Mouse (Mus musculus) neural tube, embryonic 11.5 days (tissue): ENCODE results near the gene Cep57l1. TPM values are rescaled to one million over a fixed set of nuclear protein-coding genes. Genes with fewer than 3 reads are reported as not detected.

ENCODE experiments used
- ATAC-seq: fragments of 200-750 bp; cut with Nextera tagmentation; 2 replicates; pipeline ENCODE4 v1.8.0; 2017; ENCODE audit warnings: moderate number of reproducible peaks, mild to moderate bottlenecking, moderate TSS enrichment, moderate library complexity; ENCODE audit not compliant: insufficient read depth, low FRiP score, low TSS enrichment
- DNase-seq: peaks from one replicate; pipeline ENCODE4 v3.0.0-alpha.2; 2015; ENCODE audit warnings: low spot score
- H3K27ac ChIP-seq: fragments of 300-500 bp; sonication (generic); 2 replicates; pipeline ENCODE4 v1.5.1; 2014; ENCODE audit warnings: low read depth, mild to moderate bottlenecking, low read length
- H3K27me3 ChIP-seq: fragments of 300-500 bp; sonication (generic); 2 replicates; pipeline ENCODE4 v1.6.1; 2014; ENCODE audit warnings: mild to moderate bottlenecking, low read length, mixed read lengths; ENCODE audit not compliant: control insufficient read depth, insufficient read depth
- H3K36me3 ChIP-seq: fragments of 300-500 bp; sonication (generic); 2 replicates; pipeline ENCODE4 v1.6.1; 2014; ENCODE audit warnings: mild to moderate bottlenecking, low read length, moderate library complexity, mixed read lengths; ENCODE audit not compliant: control insufficient read depth, insufficient read depth
- H3K4me1 ChIP-seq: fragments of 300-500 bp; sonication (generic); 2 replicates; pipeline ENCODE4 v1.6.1; 2014; ENCODE audit warnings: low read length, mixed read lengths; ENCODE audit not compliant: control insufficient read depth, insufficient read depth
- H3K4me2 ChIP-seq: fragments of 300-500 bp; sonication (generic); 2 replicates; pipeline ENCODE4 v1.6.1; 2014; ENCODE audit warnings: low read depth, mild to moderate bottlenecking, moderate library complexity
- H3K4me3 ChIP-seq: fragments of 300-500 bp; sonication (generic); 2 replicates; pipeline ENCODE4 v1.5.1; 2014; ENCODE audit warnings: low read depth, low read length
- H3K9ac ChIP-seq: fragments of 300-500 bp; sonication (generic); 2 replicates; pipeline ENCODE4 v1.6.1; 2014; ENCODE audit warnings: mild to moderate bottlenecking, low read length
- H3K9me3 ChIP-seq: fragments of 300-500 bp; sonication (generic); 2 replicates; pipeline ENCODE4 v1.6.1; 2016; ENCODE audit warnings: low read length; ENCODE audit not compliant: control insufficient read depth
- WGBS: fragments of 180-500 bp; shearing (Covaris S2); extraction: QIAGEN DNeasy Blood & Tissue Kit; methylation state at CpG from one replicate; pipeline ENCODE4 v1.1.7; 2014; 5-methylcytosine and 5-hydroxymethylcytosine counted together
- polyA plus RNA-seq: library from polyadenylated mRNA; unstranded; fragments of >200 nt; fragmentation: Nextera tagmentation; extraction: Ambion mirVana; gene quantifications from 2 replicates; pipeline ENCODE4 v1.2.1, GENCODE M21; 2014

The Cep57l1 gene
- polyA plus RNA-seq, 1 experiment from 2014 or later, result 19.1 TPM

GRCm38 (mm10) chr10:41766280-41766679, 43.4 kb downstream of the Cep57l1 start:
- H3K27ac ChIP-seq, result no peak overlapping the region
- H3K9me3 ChIP-seq, result no peaks in the 10 kb centered on the region
- no peaks in the 10 kb centered on the region for H3K27me3 ChIP-seq
- no peaks in the 10 kb centered on the region for H3K36me3 ChIP-seq
- H3K4me3 ChIP-seq, result no peak overlapping the region
- WGBS, result 58% methylated on average over 4 of the region's 4 CpGs
- H3K4me2 ChIP-seq, result no peak overlapping the region
- DNase-seq (no peak), ATAC-seq (no peak)
- no peak overlapping the region for H3K9ac ChIP-seq
- H3K4me1 ChIP-seq, result no peaks in the 10 kb centered on the region

- ATAC-seq, result no peak
- H3K9ac ChIP-seq, result no peak overlapping the region
- H3K27me3 ChIP-seq, result no peaks in the 10 kb centered on the region
- H3K27ac ChIP-seq, result no peak overlapping the region
- no peaks in the 10 kb centered on the region for H3K36me3 ChIP-seq
- no peak overlapping the region for H3K4me2 ChIP-seq
- WGBS, result 95% methylated on average over 4 of the region's 4 CpGs
- H3K9me3 ChIP-seq, result no peaks in the 10 kb centered on the region
- no peaks in the 10 kb centered on the region for H3K4me1 ChIP-seq
- H3K4me3 ChIP-seq, result no peak overlapping the region
- DNase-seq, result no peak
Measured at GRCm38 (mm10) chr10:41765586-41765985, 44.1 kb downstream of the Cep57l1 start.

- Histone ChIP-seq H3K4me3 (no peak overlapping the region), H3K4me2 (no peak overlapping the region), H3K9me3 (no peaks in the 10 kb centered on the region), H3K9ac (no peak overlapping the region), H3K4me1 (no peaks in the 10 kb centered on the region), H3K27ac (no peak overlapping the region), H3K36me3 (no peaks in the 10 kb centered on the region), H3K27me3 (no peaks in the 10 kb centered on the region)
- no peak for DNase-seq
- WGBS, result 82% methylated on average over 3 of the region's 3 CpGs
- no peak for ATAC-seq
Measured at GRCm38 (mm10) chr10:41763741-41764385, 45.8 kb downstream of the Cep57l1 start.

- no peak for ATAC-seq
- H3K9me3 ChIP-seq, result no peaks in the 10 kb centered on the region
- no peaks in the 10 kb centered on the region for H3K36me3 ChIP-seq
- H3K27me3 ChIP-seq, result no peaks in the 10 kb centered on the region
- H3K4me2 ChIP-seq, result no peak overlapping the region
- H3K4me3 ChIP-seq, result no peak overlapping the region
- DNase-seq, result no peak
- no peaks in the 10 kb centered on the region for H3K4me1 ChIP-seq
- no peak overlapping the region for H3K9ac ChIP-seq
- no peak overlapping the region for H3K27ac ChIP-seq
- 69% methylated on average over 3 of the region's 3 CpGs for WGBS
Measured at GRCm38 (mm10) chr10:41760866-41761265, 48.8 kb downstream of the Cep57l1 start.

- DNase-seq, result no peak
- no peak overlapping the region for H3K27ac ChIP-seq
- no peak overlapping the region for H3K4me3 ChIP-seq
Measured at GRCm38 (mm10) chr10:41758041-41758440, 51.6 kb downstream of the Cep57l1 start.

GRCm38 (mm10) chr10:41757226-41757625, 52.4 kb downstream of the Cep57l1 start:
- H3K27me3 ChIP-seq, result no peaks in the 10 kb centered on the region
- WGBS, result 90% methylated on average over 5 of the region's 5 CpGs
- H3K36me3 ChIP-seq, result no peaks in the 10 kb centered on the region
- no peaks in the 10 kb centered on the region for H3K9me3 ChIP-seq
- H3K4me3 ChIP-seq, result no peak overlapping the region
- H3K4me1 ChIP-seq, result no peaks in the 10 kb centered on the region
- no peak overlapping the region for H3K4me2 ChIP-seq
- H3K9ac ChIP-seq, result no peak overlapping the region
- no peak for DNase-seq
- no peak for ATAC-seq
- no peak overlapping the region for H3K27ac ChIP-seq

More at GRCm38 (mm10) chr10:41758041-41758440, 51.6 kb downstream of the Cep57l1 start:
- H3K36me3 ChIP-seq, result no peaks in the 10 kb centered on the region
- H3K27me3 ChIP-seq, result no peaks in the 10 kb centered on the region
- no peaks in the 10 kb centered on the region for H3K9me3 ChIP-seq
- no peaks in the 10 kb centered on the region for H3K4me1 ChIP-seq
- ATAC-seq, result no peak
- no peak overlapping the region for H3K9ac ChIP-seq
- H3K4me2 ChIP-seq, result no peak overlapping the region

- ATAC-seq (no peak), DNase-seq (no peak)
- Histone ChIP-seq H3K27me3 (no peaks in the 10 kb centered on the region), H3K9me3 (no peaks in the 10 kb centered on the region), H3K4me2 (no peak overlapping the region), H3K27ac (no peak overlapping the region), H3K36me3 (no peaks in the 10 kb centered on the region), H3K9ac (no peak overlapping the region), H3K4me1 (no peaks in the 10 kb centered on the region), H3K4me3 (no peak overlapping the region)
- WGBS, result 90% methylated on average over 14 of the region's 14 CpGs
Measured at GRCm38 (mm10) chr10:41751867-41752480, 57.7 kb downstream of the Cep57l1 start.

- ATAC-seq (no peak), DNase-seq (no peak)
- Histone ChIP-seq H3K4me2 (no peak overlapping the region), H3K27me3 (no peaks in the 10 kb centered on the region), H3K36me3 (no peaks in the 10 kb centered on the region), H3K9ac (no peak overlapping the region), H3K4me1 (no peaks in the 10 kb centered on the region), H3K27ac (no peak overlapping the region), H3K4me3 (no peak overlapping the region), H3K9me3 (no peaks in the 10 kb centered on the region)
- 82% methylated on average over 3 of the region's 3 CpGs for WGBS
Measured at GRCm38 (mm10) chr10:41749306-41749705, 60.4 kb downstream of the Cep57l1 start.

- Histone ChIP-seq H3K4me2 (no peak overlapping the region), H3K9ac (no peak overlapping the region), H3K4me1 (no peaks in the 10 kb centered on the region), H3K4me3 (no peak overlapping the region), H3K27me3 (no peaks in the 10 kb centered on the region), H3K9me3 (no peaks in the 10 kb centered on the region), H3K27ac (no peak overlapping the region), H3K36me3 (no peaks in the 10 kb centered on the region)
- 94% methylated on average over 5 of the region's 5 CpGs for WGBS
- DNase-seq (no peak), ATAC-seq (no peak)
Measured at GRCm38 (mm10) chr10:41746554-41746953, 63.1 kb downstream of the Cep57l1 start.
